Mouse (Mus musculus) E14TG2a.4 (cell line): ENCODE measurements around the gene Cntd1.

Source experiments
- CTCF ChIP-seq: conservative IDR thresholded peaks from 2 replicates; pipeline ENCODE4 v1.5.1; 2014; ENCODE audit warnings: low read length
- NANOG ChIP-seq: IDR thresholded peaks from 2 replicates; pipeline ENCODE4 v1.6.1; 2014; ENCODE audit warnings: borderline replicate concordance, low read length, mixed read lengths

GRCm38 (mm10) chr11:101278223-101279192 is at the start of gene Cntd1, which contains the start of gene Coa3:
- TF ChIP-seq CTCF (no peak), NANOG (no peak)
